Mouse (Mus musculus): ENCODE results near the gene Umad1.
"Not testable (repeated sequence)": the region's sequence is repeated elsewhere in the genome, so short reads cannot be mapped to it uniquely, and the experiment has no call there.

DNA sequence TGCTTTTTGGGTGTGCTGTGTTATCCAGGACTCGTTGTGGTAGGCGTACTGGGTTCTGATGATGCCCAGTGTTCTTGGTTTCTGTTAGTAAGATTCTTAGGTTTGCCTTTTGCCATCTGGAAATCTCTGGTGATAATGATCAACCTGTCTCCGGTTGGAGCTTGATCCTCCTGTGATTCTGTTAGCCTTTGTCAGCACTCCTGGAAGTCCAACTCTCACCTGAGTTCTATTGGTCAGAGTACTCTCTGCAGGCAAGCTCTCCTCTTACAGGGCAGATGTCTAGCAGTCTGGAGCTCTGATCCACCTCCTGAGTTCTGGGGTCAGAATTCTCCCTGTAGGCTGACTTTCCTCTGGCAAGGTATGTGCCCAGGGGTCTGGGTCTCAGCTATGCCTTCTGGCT lies 72.4 kb downstream of the Umad1 start:
- not testable (repeated sequence) for TF ChIP-seq ZC3H11A (IDR thresholded peaks at IDR 0.05; ENCODE audit: low read depth, low read length); RAD21 (IDR thresholded peaks at IDR 0.05; ENCODE audit: low read depth, low read length); CTCF (conservative IDR thresholded peaks at IDR 0.05 in 1 of 2, IDR thresholded peaks at IDR 0.05 in 1 of 2; ENCODE audit: low read depth in 2 of 2, low read length in 2 of 2); SIN3A (IDR thresholded peaks at IDR 0.05; ENCODE audit: low read length); POLR2A (IDR thresholded peaks at IDR 0.05; ENCODE audit: low read depth, low read length); CHD2 (IDR thresholded peaks at IDR 0.05; ENCODE audit: low read length); E2F4 (IDR thresholded peaks at IDR 0.05; ENCODE audit: insufficient replicate concordance, low read depth, low read length)

All from CH12.LX (cell line).